Mouse (Mus musculus) kidney, adult 2 months (tissue): Measurements from ENCODE around the gene Urad.

Source experiments
- CTCF ChIP-seq: fragments of 200-500 bp; conservative IDR thresholded peaks from 2 replicates; pipeline ENCODE4 v1.5.1; 2011; ENCODE audit warnings: low read depth, mild to moderate bottlenecking, control low read depth, low read length, moderate library complexity, mixed read lengths; ENCODE audit not compliant: insufficient read depth, insufficient read length
- POLR2A ChIP-seq: fragments of 200-500 bp; IDR thresholded peaks from one replicate; pipeline ENCODE4 v1.6.1; 2011; ENCODE audit warnings: low read depth, low read length, control low read depth

- no peak for TF ChIP-seq CTCF
- TF ChIP-seq POLR2A: no peak
Measured at GRCm38 (mm10) chr5:147268728-147269127, 53.5 kb downstream of the Urad start.
